Mouse (Mus musculus) left cerebral cortex, adult 2 months (tissue): ENCODE results near the gene Cma2. TPM values are rescaled to one million over a fixed set of nuclear protein-coding genes. Genes with fewer than 3 reads are reported as not detected.
"Not testable (repeated sequence)": the region's sequence is repeated elsewhere in the genome, so short reads cannot be mapped to it uniquely, and the experiment has no call there.

Experiments
- DNase-seq, 2 experiments: peaks; one replicate each; pipeline ENCODE4 v3.0.0; 2021 to 2022; ENCODE audit warnings: low spot score in 2 of 2, mixed read lengths in 1 of 2; ENCODE audit errors: extremely low spot score in 1 of 2
- H3K27ac ChIP-seq: fragments of 200-600 bp; 2 replicates; pipeline ENCODE4 v1.8.1; 2022
- H3K4me3 ChIP-seq: fragments of 200-600 bp; 2 replicates; pipeline ENCODE4 v1.8.1; 2022
- CTCF ChIP-seq: fragments of 200-600 bp; IDR thresholded peaks from 2 replicates; pipeline ENCODE4 v1.8.1; 2022; ENCODE audit warnings: antibody characterized with exemption, mild to moderate bottlenecking, moderate library complexity
- intact Hi-C: fragments of 180-260 bp; cut with DNase I; formaldehyde crosslinking; loops from one replicate; pipeline ENCODE4 v1.15.1; 2025
- total RNA-seq, 2 experiments: library from RNA; stranded (reverse); gene quantifications; 2 replicates each; pipeline ENCODE4 v1.2.3; 2021

Gene Cma2
- total RNA-seq, 2 experiments from 2014 or later = not detected

DNA sequence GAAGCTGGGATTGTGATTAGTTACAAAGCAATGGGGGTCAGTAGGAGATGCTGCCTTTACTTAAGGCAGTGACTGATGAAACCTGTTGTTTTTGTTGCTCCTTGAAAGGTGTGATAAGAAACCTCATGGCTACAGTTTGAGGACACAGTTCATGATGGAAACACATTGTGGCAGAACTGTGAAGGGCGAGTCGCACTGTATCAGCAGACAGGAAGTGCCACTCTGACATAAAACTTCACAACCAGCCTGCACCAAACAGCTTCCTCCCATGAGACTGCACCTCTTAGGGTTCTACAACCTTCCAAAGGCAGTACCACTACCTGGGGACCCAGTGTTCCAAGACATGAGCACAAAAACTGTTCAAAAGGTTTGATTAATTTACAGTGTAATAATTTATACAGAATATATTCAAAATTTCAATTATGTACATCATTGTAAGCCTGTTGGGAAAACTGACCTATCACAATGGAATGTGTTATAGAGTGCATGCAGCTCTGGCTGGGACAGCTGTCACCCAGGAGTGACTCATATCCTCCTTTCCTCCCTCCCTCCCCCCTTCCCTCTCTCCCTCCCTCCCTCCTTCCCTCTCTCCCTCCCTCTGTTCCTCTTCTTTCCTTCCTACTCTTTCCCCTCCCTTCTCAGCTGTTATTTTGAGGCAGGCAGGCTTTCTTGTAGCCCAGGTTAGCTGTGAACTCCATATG lies 4.4 kb upstream of the Cma2 start:
- H3K27ac ChIP-seq = no peak overlapping the region
- no peak overlapping the region for H3K4me3 ChIP-seq
- intact Hi-C loops = loop anchor here (5.0 kb wide), 1 partner anchor 111 kb away; no protein-coding TSS in a partner anchor
- TF ChIP-seq CTCF = no peak
- DNase-seq = no peak

- H3K27ac ChIP-seq = no peak overlapping the region
- no peak for TF ChIP-seq CTCF
- DNase-seq = no peak
- intact Hi-C loops = no loop called here
- no peak overlapping the region for H3K4me3 ChIP-seq
Observed at GRCm38 (mm10) chr14:55963263-55963662, 12.5 kb downstream of the Cma2 start.

DNA sequence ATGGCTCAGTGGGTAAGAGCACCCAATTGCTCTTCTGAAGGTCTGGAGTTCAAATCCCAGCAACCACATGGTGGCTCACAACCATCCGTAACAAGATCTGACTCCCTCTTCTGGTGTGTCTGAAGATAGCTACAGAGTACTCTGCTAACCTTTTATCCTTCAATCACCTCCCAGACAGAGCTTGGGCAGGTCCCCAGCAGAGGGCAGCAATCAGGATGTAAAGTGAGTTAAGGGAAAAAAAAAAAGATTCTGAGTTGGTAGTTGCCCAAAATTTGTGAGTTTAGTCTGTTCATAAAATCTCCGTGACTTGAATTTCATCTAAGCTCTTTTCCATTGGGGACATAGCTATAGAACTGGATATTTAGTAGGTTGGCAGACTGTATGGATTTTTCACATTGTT lies 13.1 kb downstream of the Cma2 start:
- DNase-seq, H3K4me3 ChIP-seq, H3K27ac ChIP-seq, intact Hi-C loops: not testable (repeated sequence)
- TF ChIP-seq CTCF = peak; percentile 11

DNA sequence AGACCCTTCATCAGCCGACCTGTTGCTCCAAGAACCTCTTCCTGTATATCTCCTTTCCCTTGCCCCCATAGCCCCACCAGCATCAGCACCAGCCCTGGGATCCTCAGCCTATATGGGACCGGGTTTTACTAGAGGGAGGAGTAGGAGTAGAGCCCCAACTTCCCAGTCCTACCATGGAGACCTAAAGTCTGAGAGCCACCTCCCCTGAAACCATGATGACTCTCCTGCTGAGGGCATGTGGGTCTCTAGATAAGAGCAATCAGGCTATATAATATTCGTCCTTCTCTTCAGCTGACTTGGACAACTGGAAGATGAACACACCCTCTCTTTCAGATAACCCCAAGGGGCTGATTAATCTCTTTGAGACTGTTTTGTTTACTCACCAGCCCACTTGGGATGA lies 36.7 kb downstream of the Cma2 start:
- DNase-seq, H3K27ac ChIP-seq, intact Hi-C loops, H3K4me3 ChIP-seq: not testable (repeated sequence)

DNA sequence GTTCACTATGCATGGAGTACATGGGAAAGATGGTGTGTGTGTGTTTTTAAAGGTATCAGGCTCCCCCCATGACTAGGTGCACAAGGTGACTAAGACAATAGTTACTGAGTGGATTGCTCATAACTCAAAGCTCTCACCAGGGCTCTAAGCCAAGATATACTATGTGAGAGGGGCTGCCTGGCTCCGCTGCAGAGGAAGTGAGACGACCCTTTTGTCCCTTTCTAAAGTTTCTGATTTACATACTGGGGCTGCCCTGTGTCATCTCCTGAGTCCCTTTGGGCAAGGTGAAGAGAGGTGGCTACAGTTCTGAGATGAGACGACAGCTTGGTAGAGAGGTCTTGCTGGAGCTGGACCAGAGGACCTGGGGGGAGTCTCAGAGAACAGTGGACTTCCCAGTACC lies 62.4 kb downstream of the Cma2 start:
- no peak for DNase-seq
- intact Hi-C loops = no loop called here
- TF ChIP-seq CTCF = no peak

DNA sequence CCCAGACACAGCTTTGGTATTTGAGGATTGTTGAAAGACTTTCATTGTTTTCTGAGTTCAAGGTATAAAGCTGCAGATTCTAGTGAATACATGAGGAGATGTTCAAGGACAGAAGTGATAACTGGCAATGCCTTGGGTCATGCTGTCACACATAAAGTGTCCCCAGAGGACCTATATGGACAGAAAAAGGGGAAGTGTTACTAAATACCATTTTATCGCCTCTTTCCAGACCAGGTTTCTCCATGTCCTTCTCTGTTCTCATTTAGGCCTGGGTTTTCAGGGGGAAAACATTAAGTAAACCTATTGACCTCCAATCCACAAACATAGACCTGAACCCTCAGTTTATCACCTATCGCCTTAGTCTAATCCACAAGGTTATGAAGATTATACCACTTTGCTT lies 63.1 kb downstream of the Cma2 start:
- no peak overlapping the region for H3K4me3 ChIP-seq
- TF ChIP-seq CTCF = no peak
- H3K27ac ChIP-seq = no peak overlapping the region
- intact Hi-C loops = no loop called here
- DNase-seq = no peak

More for the DNA sequence above, 62.4 kb downstream of the Cma2 start:
- Histone ChIP-seq H3K27ac (no peak overlapping the region), H3K4me3 (no peak overlapping the region)

DNA sequence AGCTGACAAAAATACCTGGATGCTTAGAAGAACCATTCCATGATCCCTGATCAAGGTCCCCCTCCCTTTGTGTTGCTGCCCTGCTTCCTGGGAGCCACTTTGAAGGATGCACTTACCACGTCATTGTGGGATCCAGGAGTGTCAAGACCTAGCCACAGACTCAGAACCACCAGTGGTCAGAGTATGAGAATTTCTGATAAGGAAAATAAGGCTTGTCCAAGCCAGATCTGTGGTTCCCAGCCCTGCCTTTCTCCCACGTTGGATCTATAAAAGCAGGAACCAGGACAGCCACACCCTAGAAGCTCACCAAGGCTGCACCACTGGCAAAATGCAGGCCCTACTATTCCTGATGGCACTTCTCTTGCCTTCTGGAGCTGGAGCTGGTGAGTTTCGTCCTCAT lies 66.9 kb downstream of the Cma2 start, which contains the start of gene Mcpt1:
TSS of gene Mcpt1 (plus strand) at position 301 of the 400 bp plus-strand sequence.
- intact Hi-C loops, H3K4me3 ChIP-seq, H3K27ac ChIP-seq, DNase-seq: not testable (repeated sequence)

DNA sequence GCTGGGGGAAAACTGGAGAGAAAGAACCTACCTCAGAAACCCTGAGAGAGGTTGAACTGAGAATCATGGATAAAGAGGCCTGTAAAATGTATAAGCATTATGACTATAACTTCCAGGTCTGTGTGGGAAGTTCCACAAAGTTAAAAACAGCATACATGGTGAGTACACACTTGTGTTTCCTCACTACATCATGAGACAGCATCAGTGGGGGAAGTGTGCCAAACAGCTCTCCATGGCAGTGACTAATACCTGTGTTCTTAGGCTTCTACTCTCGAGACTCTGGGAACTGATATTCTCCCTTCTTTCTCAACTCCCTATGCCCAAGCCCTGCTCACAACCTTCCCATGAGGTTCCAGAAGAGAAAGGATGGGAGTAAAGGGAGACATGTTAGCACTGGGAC lies 68.7 kb downstream of the Cma2 start:
- Histone ChIP-seq H3K4me3 (no peak overlapping the region), H3K27ac (no peak overlapping the region)
- TF ChIP-seq CTCF = no peak
- intact Hi-C loops = no loop called here
- DNase-seq = peak in 1 of 2 experiments; percentile 12

DNA sequence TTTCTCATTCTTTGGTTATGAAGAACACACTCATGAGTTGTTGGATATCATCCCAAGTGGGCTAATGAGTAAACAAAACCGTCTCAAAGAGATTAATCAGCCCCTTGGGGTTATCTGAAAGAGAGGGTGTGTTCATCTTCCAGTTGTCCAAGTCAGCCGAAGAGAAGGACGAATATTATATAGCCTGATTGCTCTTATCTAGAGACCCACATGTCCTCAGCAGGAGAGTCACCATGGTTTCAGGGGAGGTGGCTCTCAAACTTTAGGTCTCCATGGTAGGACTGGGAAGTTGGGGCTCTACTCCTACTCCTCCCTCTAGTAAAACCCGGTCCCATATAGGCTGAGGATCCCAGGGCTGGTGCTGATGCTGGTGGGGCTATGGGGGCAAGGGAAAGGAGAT lies 70.5 kb downstream of the Cma2 start:
- DNase-seq, intact Hi-C loops, H3K4me3 ChIP-seq, H3K27ac ChIP-seq: not testable (repeated sequence)

Other genes starting within 250 kb of the Cma2 start
- not detected for gene Tgm1, start 237.1 kb upstream of the Cma2 start, total RNA-seq
- 10 to 100 TPM; 50.2 to 51.3 TPM for gene Rabggta, start 228.7 kb upstream of the Cma2 start, total RNA-seq
- gene Dhrs1, start 205.3 kb upstream of the Cma2 start, total RNA-seq = 10 to 100 TPM; 76.5 to 88.8 TPM
- 10 to 100 TPM in 1 of 2 experiments, 1 to 10 TPM in 1; 9.6 to 12.9 TPM for gene Nop9, start 205.3 kb upstream of the Cma2 start, total RNA-seq
- 1 to 10 TPM; 2.5 to 2.7 TPM for gene Cideb, start 192.5 kb upstream of the Cma2 start, total RNA-seq
- under 1 TPM; 0.33 to 0.38 TPM for gene Ltb4r2, start 189.6 kb upstream of the Cma2 start, total RNA-seq
- gene Ltb4r1, start 185.0 kb upstream of the Cma2 start, total RNA-seq = under 1 TPM; 0.33 to 0.50 TPM
- 1 to 10 TPM; 3.0 to 6.3 TPM for gene Adcy4, start 166.9 kb upstream of the Cma2 start, total RNA-seq
- gene Ripk3, start 162.1 kb upstream of the Cma2 start, total RNA-seq = 1 to 10 TPM; 1.2 to 1.3 TPM
- gene Nfatc4, start 127.8 kb upstream of the Cma2 start, total RNA-seq = 1 to 10 TPM; 1.1 to 2.6 TPM
- gene Nynrin, start 97.0 kb upstream of the Cma2 start, total RNA-seq = 1 to 10 TPM; 6.4 to 8.4 TPM
- gene Cbln3, start 66.6 kb upstream of the Cma2 start, total RNA-seq = under 1 TPM; 0.20 to 0.26 TPM
- 10 to 100 TPM; 11.9 to 12.0 TPM for gene Khnyn, start 66.0 kb upstream of the Cma2 start, total RNA-seq
- gene Sdr39u1, start 50.7 kb upstream of the Cma2 start, total RNA-seq = 10 to 100 TPM; 91.3 to 96.9 TPM
- not detected for gene Cma1, start 6.3 kb upstream of the Cma2 start, total RNA-seq
- gene Mcpt1, start 67.0 kb downstream of the Cma2 start, total RNA-seq = not detected
- gene Mcpt9, start 79.5 kb downstream of the Cma2 start, total RNA-seq = not detected
- gene Mcpt2, start 91.1 kb downstream of the Cma2 start, total RNA-seq = not detected
- not detected for gene Mcpt4, start 111.3 kb downstream of the Cma2 start, total RNA-seq
- not detected for gene Mcpt8, start 134.3 kb downstream of the Cma2 start, total RNA-seq
- not detected for gene Ctsg, start 151.6 kb downstream of the Cma2 start, total RNA-seq
- not detected for gene Gzme, start 169.6 kb downstream of the Cma2 start, total RNA-seq
- not detected for gene Gzmd, start 181.6 kb downstream of the Cma2 start, total RNA-seq
- gene Gzmg, start 208.6 kb downstream of the Cma2 start, total RNA-seq = not detected
- gene Gzmn, start 223.6 kb downstream of the Cma2 start, total RNA-seq = not detected